Mouse (Mus musculus) gastrocnemius, postnatal 10 days (tissue): ENCODE measurements around the gene Gpr55. TPM values are rescaled to one million over a fixed set of nuclear protein-coding genes. Genes with fewer than 3 reads are reported as not detected.

Source experiments
- total RNA-seq, 2 experiments: library from RNA; stranded (reverse); gene quantifications; 2 replicates each; pipeline ENCODE4 v1.2.3; 2021

The Gpr55 gene
- total RNA-seq, 2 experiments from 2014 or later = not detected

Other genes with a start within 250 kb of the Gpr55 start
- 1 to 10 TPM in 1 of 2 experiments, under 1 TPM in 1; 0.42 to 1.6 TPM for gene A630001G21Rik, start 182.4 kb downstream of the Gpr55 start, total RNA-seq
- gene Cab39, start 167.6 kb downstream of the Gpr55 start, total RNA-seq = 10 to 100 TPM; 68.8 to 86.6 TPM
- 10 to 100 TPM; 59.7 to 68.9 TPM for gene Itm2c, start 66.7 kb downstream of the Gpr55 start, total RNA-seq
- not detected for gene 4933407L21Rik, start 32.5 kb downstream of the Gpr55 start, total RNA-seq
- gene Spata3, start 55.8 kb upstream of the Gpr55 start, total RNA-seq = not detected
- gene 2810459M11Rik, start 84.9 kb upstream of the Gpr55 start, total RNA-seq = under 1 TPM; 0.09 to 0.12 TPM
- 100 to 1,000 TPM; 115 to 117 TPM for gene Psmd1, start 103.4 kb upstream of the Gpr55 start, total RNA-seq
- gene Htr2b, start 151.0 kb upstream of the Gpr55 start, total RNA-seq = under 1 TPM; 0.59 to 0.72 TPM
- gene Gm21972, start 172.6 kb upstream of the Gpr55 start, total RNA-seq = 1 to 10 TPM in 1 of 2 experiments, under 1 TPM in 1; 0.42 to 1.1 TPM
- 1 to 10 TPM; 2.7 to 6.0 TPM for gene Armc9, start 193.8 kb upstream of the Gpr55 start, total RNA-seq